Mouse (Mus musculus): ENCODE measurements at regions not wholly inside any gene's neighbourhood (a gene's known extent, or its start where the extent isn't known, plus 50 kb on each side); places are given as distances from the start of the nearest gene placed in this dataset.

- intact Hi-C loops (cut with DNase I): no loop called here
- DNase-seq (ENCODE audit: low spot score in 2 of 2): no peak
These were observed 355.2 kb upstream of the Fam19a5 start for GRCm38 (mm10) chr15:87188816-87189455.

GRCm38 (mm10) chr15:87191901-87192300, 352.2 kb upstream of the Fam19a5 start:
- DNase-seq (ENCODE audit: low spot score in 2 of 2): no peak
- intact Hi-C loops (cut with DNase I): no loop called here

GRCm38 (mm10) chr15:87196306-87196893, 347.7 kb upstream of the Fam19a5 start:
- intact Hi-C loops (cut with DNase I): no loop called here
- DNase-seq (ENCODE audit: low spot score in 2 of 2): no peak

GRCm38 (mm10) chr15:87199641-87200040, 344.5 kb upstream of the Fam19a5 start:
- intact Hi-C loops (cut with DNase I): no loop called here
- DNase-seq (ENCODE audit: low spot score in 2 of 2): no peak

GRCm38 (mm10) chr15:87200282-87201048, 343.6 kb upstream of the Fam19a5 start:
- DNase-seq (ENCODE audit: low spot score in 2 of 2): no peak
- intact Hi-C loops (cut with DNase I): no loop called here

GRCm38 (mm10) chr15:87201055-87201454, 343.0 kb upstream of the Fam19a5 start:
- intact Hi-C loops (cut with DNase I): no loop called here
- DNase-seq (ENCODE audit: low spot score in 2 of 2): no peak

GRCm38 (mm10) chr15:87229951-87230350, 314.1 kb upstream of the Fam19a5 start:
- intact Hi-C loops (cut with DNase I): no loop called here
- no peak for DNase-seq (ENCODE audit: low spot score in 2 of 2)

- intact Hi-C loops (cut with DNase I): no loop called here
These were observed 308.0 kb upstream of the Fam19a5 start for GRCm38 (mm10) chr15:87236096-87236495.

GRCm38 (mm10) chr15:87239057-87239456, 305.0 kb upstream of the Fam19a5 start:
- intact Hi-C loops (cut with DNase I): no loop called here
- no peak for DNase-seq (ENCODE audit: low spot score in 2 of 2)

More at GRCm38 (mm10) chr15:87236096-87236495, 308.0 kb upstream of the Fam19a5 start:
- no peak for DNase-seq (ENCODE audit: low spot score in 2 of 2)

- no peak for DNase-seq (ENCODE audit: low spot score in 2 of 2)
- intact Hi-C loops (cut with DNase I): no loop called here
These were observed 282.6 kb upstream of the Fam19a5 start for GRCm38 (mm10) chr15:87261497-87261896.

- DNase-seq (ENCODE audit: low spot score in 2 of 2): no peak
- intact Hi-C loops (cut with DNase I): no loop called here
These were observed 279.2 kb upstream of the Fam19a5 start for GRCm38 (mm10) chr15:87264906-87265305.

GRCm38 (mm10) chr15:87290987-87291529, 253.0 kb upstream of the Fam19a5 start:
- intact Hi-C loops (cut with DNase I): no loop called here
- DNase-seq (ENCODE audit: low spot score in 2 of 2): no peak

- DNase-seq (ENCODE audit: low spot score in 2 of 2): no peak
- intact Hi-C loops (cut with DNase I): no loop called here
These were observed 224.2 kb upstream of the Fam19a5 start for GRCm38 (mm10) chr15:87319896-87320295.

GRCm38 (mm10) chr15:87321067-87321985, 222.8 kb upstream of the Fam19a5 start:
- DNase-seq (ENCODE audit: low spot score in 2 of 2): no peak
- intact Hi-C loops (cut with DNase I): no loop called here

- DNase-seq (ENCODE audit: low spot score in 2 of 2): no peak
- intact Hi-C loops (cut with DNase I): no loop called here
These were observed 218.7 kb upstream of the Fam19a5 start for GRCm38 (mm10) chr15:87325389-87325788.

- no peak for DNase-seq (ENCODE audit: low spot score in 2 of 2)
- intact Hi-C loops (cut with DNase I): no loop called here
These were observed 217.8 kb upstream of the Fam19a5 start for GRCm38 (mm10) chr15:87326281-87326680.

GRCm38 (mm10) chr15:87332441-87332840, 211.7 kb upstream of the Fam19a5 start:
- intact Hi-C loops (cut with DNase I): no loop called here
- DNase-seq (ENCODE audit: low spot score in 2 of 2): no peak

GRCm38 (mm10) chr15:87333527-87333926, 210.6 kb upstream of the Fam19a5 start:
- no peak for DNase-seq (ENCODE audit: low spot score in 2 of 2)
- intact Hi-C loops (cut with DNase I): no loop called here

GRCm38 (mm10) chr15:87334430-87334829, 209.7 kb upstream of the Fam19a5 start:
- intact Hi-C loops (cut with DNase I): no loop called here
- DNase-seq (ENCODE audit: low spot score in 2 of 2): no peak

- no peak for DNase-seq (ENCODE audit: low spot score in 2 of 2)
- intact Hi-C loops (cut with DNase I): no loop called here
These were observed 208.8 kb upstream of the Fam19a5 start for GRCm38 (mm10) chr15:87335324-87335723.
